Mouse (Mus musculus): Measurements from ENCODE around the gene Vwa8.
"Not testable (repeated sequence)": the region's sequence is repeated elsewhere in the genome, so short reads cannot be mapped to it uniquely, and the experiment has no call there.

Vwa8 gene

DNA sequence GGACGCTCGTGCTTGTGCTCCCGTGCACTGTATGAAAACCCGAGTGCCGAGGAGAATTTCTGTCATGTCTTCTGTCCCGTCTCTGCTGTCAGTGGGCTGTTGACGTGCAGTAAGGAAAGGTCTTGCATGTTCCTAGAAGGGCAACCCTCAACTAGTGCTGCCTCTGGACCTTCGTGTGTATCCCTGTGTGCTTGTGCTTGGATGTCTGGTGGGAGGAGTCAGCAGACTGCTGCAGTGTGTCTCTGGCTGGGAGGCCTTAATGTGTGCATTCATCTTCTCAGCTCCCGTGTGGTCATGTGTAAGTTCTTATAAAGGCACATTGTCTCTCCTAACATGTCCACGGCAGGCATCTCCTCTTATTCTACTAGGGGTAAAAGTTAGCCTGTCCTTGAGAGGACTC lies 32.7 kb downstream of the Vwa8 start:
- in situ Hi-C loops (cut with MboI, MseI): no loop called here

DNA sequence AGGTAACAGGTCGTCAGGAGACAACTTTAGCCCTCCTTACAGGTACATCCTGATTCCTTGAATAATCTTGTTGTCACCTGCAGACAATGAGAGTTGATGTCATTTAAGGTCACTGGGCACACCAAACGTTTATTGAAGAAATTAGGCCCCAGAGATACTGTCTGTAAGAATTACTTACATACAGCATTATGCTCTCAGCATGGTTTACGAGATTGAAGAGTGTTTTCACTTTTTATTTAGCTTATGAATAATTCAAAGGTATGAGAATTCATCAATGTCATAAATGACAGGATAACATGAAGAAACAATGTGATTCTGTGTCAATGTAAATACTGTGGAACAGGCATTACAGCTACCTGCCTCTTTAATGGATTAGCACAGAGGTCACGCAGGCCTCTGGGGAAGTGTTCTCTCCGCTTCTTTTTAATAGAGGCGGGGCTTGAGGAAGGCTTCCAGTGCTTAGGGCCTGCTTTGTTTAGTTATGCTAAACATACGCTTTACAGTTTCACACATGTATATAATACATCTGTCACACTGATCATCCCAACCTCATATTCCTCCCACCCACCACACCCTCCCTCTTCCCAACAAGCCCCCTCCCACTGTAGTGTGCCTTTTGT lies 37.2 kb downstream of the Vwa8 start:
- in situ Hi-C loops (cut with MboI, MseI): no loop called here

DNA sequence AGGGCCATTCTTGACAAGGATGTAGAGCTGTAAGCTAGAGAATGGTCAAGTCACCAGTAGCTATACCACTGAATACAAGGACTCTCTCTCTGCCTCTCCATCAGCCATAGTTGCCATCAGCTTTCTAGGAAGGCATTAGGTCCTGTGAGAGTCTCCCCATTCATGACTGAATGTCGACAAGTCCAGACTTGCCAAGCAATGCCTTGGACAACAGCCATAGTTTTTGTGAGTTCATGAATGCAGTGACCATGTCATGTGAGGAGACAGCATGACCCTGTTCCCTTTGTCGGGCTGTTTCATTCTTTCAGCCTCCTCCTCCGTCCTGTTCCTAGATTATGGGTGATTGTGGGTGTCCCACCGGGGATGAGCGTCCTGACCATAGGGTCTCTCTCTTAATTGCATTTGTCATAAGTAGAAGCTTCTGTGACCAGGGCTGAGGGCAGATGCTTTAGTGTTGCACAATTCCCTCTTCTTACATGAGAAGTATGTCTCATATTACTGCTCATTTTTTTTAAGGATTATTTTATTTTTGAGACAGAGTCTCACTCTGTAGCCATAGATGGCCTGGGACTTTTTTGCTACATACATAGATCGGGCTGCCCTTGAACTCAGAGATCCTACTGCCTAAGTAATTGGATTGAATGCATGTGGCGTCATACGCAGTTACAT lies 37.8 kb downstream of the Vwa8 start:
- in situ Hi-C loops (cut with MboI, MseI): no loop called here

DNA sequence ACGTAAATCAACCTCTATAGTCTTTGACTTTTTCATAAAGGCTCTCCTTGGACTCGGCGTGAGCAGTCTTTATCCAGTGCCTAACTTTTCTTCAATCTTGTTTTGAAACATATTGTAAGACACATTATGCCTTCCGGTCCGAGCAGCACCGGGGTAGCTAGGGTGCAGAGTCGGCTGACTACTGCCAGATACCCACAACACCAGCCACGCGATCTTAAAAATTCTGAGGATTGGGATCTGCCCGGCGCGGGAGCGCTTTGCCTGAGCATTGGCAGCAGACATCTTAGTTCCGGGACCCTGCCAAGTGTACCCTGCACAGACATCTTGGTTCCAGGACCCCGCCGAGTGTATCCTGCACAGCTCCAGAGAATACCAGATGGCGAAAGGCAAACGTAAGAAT lies 38.6 kb downstream of the Vwa8 start:
- in situ Hi-C loops (cut with MboI, MseI): not testable (repeated sequence)

DNA sequence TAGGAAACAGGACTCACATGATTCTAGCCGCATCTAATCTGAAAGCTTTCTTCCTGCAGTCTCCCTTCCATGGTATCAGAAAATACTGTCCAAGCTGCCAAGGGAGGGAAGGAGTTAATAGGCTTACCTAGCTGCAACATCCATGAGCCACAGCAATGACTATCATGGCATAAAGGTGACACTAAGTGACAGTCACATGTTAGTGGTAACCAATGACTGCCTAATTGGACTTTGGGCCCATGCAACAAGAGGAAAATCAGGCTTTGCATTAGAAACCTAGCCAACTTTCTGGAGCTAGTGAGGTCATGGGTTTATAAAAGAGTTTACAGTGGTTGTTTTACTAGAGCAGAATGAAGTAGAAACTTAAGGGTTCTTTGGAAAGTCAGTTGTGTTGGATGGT lies 46.6 kb downstream of the Vwa8 start:
- in situ Hi-C loops (cut with MboI, MseI): loop anchor here in 1 of 2 experiments (5.0 kb wide), 1 partner anchor 103 kb away; no protein-coding TSS in a partner anchor

DNA sequence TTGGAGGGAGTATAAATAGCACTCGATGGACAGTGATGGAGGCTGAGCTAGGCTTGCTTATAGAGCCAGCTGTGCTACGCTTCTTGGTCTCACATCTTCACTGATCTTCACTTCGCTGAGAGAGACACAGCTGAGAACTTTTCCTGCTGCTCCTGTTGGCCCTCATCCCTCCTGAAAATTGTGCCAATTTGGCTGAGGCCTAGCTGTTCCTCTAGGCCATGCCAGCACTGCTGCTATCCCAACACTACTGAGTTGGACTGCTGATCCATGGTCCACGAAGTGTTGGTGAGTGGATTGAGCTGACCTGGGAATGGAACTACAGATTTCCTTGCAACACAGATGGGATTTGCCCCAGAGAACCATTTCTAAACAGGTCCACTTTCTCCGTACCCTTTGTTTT lies 47.4 kb downstream of the Vwa8 start:
- in situ Hi-C loops (cut with MboI, MseI): loop anchor here in 1 of 2 experiments (5.0 kb wide), 1 partner anchor 104 kb away; no protein-coding TSS in a partner anchor

DNA sequence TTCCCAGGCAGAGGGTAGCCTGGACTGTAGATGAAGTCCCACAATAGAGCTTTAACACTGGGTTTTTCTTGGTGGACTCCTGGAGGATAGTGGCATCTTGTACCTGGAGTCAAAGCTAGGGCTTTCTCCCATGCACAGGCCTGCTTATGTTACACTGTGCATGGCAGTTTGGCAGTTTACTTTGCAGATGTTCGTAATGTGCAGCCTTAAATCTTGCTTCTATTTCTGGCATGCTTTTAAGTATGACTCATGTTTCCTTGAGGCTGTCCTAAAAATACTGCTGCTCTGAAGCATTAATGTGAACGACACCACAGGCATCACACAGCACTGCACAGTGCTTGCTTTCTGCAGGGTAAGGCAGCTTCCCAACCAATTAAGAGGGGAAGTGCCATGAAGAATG lies 51.9 kb downstream of the Vwa8 start:
- in situ Hi-C loops (cut with MboI, MseI): no loop called here

DNA sequence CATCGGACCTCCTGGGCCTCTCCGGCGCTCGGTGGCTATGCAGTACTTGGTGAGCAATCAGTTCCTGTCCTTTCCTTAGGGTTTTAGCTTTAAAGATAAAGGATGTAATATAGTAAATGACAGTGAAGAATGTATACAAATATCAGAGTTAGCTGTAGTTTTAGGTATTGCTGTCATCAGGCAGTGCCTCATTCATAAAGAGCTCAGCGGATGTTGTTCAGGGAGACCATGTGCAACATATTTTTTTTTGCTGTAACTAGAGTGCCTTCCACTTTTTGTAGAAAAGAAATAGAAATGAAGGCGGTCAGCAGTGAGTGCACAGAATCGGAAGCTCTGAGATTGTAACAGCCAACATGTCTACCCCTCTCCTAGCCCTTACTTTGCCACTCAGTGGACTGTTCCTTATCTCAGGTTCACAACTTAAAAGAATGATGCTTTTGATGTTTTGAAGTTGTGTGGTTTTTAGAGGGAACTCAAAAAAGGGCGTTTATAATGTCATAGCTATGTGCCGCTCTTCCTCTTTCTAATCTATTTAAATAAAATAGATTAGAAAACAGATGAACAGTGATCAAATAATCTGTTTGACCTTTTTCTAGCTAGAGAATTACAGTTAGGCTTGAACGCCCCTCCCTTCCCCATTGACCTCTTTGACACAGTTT lies 59.5 kb downstream of the Vwa8 start:
- in situ Hi-C loops (cut with MboI, MseI): no loop called here

DNA sequence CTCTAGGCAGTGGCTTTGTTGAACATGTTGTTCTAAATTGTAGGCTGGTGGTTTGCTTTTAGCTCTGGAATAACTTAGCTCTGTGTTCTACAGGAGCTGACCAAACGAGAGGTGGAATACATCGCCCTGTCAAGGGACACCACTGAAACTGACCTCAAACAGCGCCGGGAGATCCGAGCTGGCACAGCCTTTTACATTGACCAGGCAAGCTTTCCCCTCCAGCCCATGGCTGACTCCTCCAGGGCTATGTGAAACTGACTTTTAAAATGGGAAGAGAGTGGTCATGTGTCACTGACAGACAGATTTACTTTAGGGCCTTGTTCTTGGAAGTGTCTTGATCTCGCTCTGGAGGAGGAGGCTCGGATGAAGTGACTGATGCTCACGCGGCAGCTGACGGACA lies 63.2 kb downstream of the Vwa8 start:
- in situ Hi-C loops (cut with MboI, MseI): no loop called here

DNA sequence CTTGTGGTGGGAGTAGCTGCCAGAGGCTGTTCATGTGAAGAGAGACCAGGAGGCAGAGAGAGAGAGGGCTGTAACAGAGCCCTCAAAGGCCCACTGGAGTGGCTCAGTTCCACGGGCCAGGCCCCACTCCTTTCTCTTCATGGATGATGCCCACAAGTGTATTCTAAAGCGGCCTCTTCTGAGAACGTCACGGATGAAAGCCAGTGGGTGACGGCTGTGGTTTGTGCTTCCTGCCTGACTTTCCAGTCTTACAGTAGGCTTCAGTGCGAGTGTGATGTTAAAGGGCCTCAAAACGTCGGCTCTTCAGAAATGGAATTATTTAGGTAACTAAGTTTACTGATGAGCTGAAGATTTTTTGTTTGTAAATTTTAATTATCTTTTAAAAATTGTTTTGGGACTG lies 65.3 kb downstream of the Vwa8 start:
- in situ Hi-C loops (cut with MboI, MseI): no loop called here

DNA sequence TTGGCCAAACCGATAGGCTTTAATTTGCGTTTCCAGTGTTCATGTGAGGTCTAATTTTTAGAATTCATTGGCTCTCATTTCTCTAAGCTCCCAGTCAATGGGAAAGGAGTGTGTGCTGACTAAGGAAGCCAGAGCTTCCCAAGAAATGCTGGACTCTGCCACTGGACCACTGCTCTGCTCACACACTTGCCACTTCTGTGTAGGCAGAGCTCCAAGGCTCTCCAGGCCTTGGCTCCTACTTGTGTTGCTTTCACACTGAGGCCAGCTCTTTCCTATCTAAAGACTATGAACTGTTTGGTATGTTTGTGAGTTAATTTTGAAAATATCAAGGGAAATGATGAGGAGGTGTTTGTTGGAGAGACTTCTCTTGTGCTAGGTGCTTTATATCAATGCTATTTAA lies 67.8 kb downstream of the Vwa8 start:
- in situ Hi-C loops (cut with MboI, MseI): no loop called here

DNA sequence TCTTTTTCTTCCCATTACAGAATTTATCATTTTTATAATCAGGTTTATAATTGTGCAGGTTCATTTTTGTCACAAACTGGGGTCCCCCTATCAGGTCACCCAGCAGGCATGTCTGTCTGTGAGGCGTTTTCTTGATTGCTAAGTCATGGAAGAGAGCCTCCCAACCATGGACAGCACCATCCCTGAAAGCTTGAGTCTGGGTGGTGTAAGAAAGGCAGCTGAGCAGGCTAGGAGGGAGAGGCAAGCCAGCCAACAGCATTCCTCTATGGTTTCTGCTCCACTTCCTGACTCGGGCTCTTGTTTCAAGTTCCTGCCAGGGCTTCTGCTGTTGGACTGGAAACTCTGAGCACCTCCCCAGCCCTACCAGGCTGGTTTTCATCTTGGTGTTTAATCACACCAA lies 72.4 kb downstream of the Vwa8 start:
- in situ Hi-C loops (cut with MboI, MseI): no loop called here

DNA sequence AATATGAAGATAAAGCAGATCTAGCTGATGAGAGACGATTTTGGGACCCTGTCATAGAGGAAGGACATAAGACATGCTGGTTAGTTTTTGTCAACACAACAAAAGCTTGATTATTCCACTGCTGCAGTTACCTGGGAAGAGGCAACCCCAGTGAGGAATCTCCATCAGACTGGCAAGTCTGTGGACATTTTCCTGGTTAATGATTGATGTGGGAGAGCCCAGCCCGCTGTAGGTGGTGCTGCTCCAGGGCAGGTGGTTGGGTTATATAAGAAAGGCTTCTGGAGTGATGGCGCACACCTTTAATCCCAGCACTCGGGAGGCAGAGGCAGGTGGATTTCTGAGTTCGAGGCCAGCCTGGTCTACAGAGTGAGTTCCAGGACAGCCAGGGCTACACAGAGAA lies 74.8 kb downstream of the Vwa8 start:
- in situ Hi-C loops (cut with MboI, MseI): no loop called here

DNA sequence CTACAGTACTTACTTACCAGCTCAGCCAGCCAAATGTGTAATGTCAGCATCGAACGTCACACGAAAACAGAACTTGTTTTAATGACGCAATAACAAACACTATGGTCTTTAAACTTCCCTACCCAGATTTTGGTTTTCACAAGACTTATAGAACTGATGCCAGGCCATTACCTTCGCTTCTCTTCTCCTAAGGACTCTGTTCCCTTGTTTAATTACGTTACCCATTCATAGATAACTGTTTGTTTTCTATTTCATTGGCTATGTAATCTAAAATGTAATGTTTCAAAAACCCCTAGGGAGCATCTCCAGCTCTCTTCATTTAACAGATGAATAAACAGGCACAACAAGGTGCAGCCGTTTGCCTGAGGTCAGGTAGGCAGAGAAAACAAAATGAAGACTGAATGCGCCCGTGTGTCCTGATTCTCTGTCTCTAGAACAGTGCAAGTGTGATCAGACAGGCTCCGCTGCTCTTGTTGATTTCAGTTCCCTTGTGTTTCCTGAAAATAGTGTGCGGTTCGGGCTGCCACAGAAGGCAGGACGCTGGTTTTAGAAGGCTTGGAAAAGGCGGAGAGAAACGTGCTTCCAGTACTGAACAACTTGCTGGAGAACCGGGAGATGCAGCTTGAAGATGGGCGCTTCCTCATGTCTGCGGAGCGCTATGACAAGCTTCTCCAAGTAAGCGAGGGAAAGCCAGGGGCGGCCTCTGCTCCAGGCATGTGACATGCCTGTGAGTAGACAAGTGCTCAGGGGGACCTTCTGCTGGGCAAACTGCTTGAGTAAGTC lies 76.1 kb downstream of the Vwa8 start:
- in situ Hi-C loops (cut with MboI, MseI): no loop called here

DNA sequence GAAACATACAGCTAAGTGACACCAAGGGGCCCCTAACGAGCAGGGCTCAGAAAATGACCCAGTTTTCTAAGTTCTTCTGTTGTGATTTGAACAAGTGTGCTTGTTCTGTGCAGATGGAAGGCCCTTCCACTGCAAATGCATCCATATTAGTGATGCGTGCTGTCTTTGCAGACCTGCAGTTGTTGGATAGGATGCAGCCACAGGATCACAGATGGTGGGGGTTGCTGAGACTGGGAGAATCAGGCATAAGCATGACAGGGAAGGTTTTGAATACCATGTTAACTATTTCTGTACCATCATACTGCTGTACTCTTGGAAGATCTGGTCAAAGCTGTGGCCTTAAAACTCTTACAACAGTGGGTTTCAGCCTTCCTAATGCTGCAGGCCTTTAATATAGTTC lies 83.2 kb downstream of the Vwa8 start:
- in situ Hi-C loops (cut with MboI, MseI): no loop called here

DNA sequence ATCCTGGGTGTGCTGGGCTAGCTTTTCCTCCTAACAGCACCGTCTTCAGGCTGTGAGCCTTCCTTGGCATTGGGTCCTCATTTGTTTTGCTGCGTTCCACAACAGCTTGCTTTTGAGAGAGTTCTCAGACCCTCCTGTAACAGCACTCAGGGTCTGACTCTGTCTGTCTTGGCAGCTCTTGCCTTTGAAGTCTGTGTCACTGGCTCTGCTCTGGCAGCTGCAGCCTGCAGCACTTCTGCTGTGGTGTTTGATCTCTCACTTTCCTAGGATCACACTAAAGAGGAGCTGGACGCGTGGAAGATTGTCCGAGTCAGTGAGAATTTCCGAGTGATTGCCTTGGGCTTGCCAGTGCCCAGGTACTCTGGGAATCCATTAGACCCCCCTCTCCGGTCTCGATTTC lies 84.5 kb downstream of the Vwa8 start:
- in situ Hi-C loops (cut with MboI, MseI): no loop called here

DNA sequence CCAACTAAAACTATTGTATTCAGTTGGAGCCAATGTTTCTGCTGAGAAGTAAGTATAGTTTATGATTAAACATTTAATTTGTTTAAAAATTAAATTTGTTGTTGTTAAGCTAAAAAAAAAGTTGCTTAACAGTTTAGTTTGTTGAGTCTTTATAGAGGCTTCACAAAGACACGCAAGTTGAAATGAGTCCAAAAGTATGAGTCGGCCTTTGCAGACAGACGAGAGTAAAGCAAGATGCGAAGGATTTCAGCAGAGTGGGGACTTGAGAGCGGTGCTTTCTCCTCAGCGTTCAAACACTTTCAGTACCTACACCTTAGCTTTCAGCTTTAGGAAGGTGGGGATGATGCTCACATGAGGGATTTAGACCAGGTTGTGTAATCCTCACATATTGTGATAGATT lies 85.7 kb downstream of the Vwa8 start:
- in situ Hi-C loops (cut with MboI, MseI): no loop called here

DNA sequence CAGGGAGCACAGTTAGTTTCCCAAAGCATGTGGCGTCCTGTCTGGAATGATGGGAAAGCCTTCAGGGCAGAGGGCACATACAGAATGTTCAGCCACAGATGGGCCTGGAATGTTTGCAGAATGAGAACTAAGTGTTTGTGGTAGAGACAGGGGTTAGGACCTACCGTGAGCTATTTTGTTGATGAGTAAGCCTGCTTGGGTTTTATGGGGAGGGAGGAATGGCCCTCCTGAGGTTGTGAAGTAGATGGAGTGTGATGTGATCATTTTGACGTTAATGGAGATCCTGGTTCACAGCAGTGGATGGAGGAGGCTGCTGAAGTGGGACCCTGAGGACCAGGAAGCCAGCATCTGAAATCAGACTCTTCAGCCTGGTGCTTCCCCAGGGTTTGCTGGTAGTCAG lies 86.9 kb downstream of the Vwa8 start:
- in situ Hi-C loops (cut with MboI, MseI): no loop called here

DNA sequence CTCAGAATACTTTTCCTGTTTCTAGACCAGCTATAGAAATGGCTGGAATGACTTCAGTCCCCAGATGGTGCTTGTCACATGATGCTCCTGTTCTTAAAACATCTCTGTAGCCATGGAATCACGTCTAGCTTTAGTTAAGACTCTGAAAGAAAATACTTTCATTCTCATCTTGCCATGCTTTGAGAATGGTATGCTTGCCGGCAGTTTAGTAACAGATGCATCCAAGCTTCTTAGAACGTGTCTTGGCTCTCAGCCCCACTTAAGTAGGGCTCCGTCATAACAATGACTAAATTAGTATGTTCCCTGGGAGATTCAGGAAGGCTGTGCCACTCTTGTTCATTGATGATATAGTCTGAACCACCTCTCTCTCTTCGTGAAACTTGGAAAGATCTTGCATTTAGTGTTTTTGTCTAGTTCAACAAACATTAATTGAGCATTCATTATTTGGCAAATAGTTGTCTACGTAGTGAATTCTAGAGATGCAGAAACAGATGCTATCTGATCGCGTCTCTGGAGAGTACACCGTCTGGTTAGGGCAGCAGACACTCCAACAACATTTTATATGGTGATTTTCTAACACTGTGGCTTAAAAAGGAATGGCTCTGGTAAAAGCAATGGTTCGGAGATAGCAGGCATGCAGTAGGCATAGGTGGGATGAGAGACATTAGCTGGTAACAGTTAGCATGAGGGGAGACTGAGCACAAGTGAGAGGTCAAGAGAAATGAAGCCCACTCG lies 93.1 kb downstream of the Vwa8 start:
- in situ Hi-C loops (cut with MboI, MseI): no loop called here

DNA sequence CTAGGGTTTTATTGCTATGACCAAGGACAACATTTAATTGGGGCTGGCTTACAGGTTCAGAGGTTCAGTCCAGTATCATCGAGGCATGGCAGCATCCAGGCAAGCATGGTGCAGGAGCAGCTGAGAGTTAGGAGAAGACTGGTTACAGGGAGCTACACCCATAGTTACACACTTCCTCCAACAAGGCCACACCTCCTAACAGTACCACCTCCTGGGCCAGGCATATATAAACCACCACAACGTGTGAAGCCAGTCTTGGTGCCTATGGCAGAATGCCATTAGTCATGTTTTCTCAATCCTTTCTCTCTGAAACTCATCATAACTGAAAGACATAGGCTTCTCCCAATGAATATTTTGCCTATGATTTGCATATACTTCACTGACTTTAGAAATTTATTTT lies 106.9 kb downstream of the Vwa8 start:
- in situ Hi-C loops (cut with MboI, MseI): no loop called here

DNA sequence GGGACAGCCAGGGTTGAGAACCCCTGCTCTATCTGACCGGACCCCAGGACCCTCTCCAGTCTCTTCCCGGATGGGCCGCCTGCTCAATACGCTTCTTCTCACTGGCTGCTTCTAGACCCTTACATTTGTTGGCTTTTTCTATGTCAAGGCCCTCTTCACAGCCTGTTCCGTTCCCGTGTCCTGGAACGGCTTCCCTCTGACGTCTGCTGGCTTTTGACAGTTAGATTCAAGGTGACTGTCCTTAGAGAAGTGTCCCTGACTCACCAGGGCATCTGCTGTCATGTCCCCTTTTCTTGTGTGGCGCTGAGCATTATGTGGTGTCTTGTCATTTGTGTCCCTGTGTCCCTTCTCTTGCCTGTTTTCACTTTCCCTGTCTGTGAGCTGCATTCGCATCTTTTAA lies 121.8 kb downstream of the Vwa8 start:
- in situ Hi-C loops (cut with MboI, MseI): no loop called here

DNA sequence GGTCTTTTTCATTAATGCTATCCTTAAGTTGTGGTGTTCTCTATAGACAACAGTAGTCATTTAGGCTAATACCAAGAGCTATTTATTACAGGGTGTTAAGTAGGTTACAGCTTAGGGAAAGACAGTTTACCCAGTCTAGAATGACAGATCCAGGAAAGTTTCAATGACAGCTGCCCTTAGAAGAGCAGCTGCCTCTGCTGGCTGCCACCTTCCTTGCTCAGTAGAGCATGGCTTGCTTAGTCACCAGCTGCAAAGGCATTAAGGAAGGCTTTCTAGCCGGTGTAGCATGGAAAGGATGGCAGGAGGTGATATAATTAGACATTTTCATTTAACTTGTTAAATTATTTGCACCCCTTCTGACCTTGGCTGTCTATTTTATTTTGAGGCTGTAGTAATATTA lies 123.6 kb downstream of the Vwa8 start:
- in situ Hi-C loops (cut with MboI, MseI): no loop called here
